Mouse (Mus musculus) megakaryocyte, embryonic 14.5 days (primary cell): Measurements from ENCODE around the gene Ism2. TPM values are rescaled to one million over a fixed set of nuclear protein-coding genes. Genes with fewer than 3 reads are reported as not detected.
A peak's percentile ranks its signal among the peaks of the same experiment; 100 is the strongest.

Source experiments
- H3K27me3 ChIP-seq: replicated peaks from 2 replicates; pipeline ENCODE3; 2012; ENCODE audit warnings: inconsistent platforms
- H3K36me3 ChIP-seq: replicated peaks from 2 replicates; pipeline ENCODE3; 2012; ENCODE audit warnings: low read length, inconsistent platforms, mixed read lengths
- H3K4me1 ChIP-seq: 2 replicates; pipeline ENCODE4 v1.6.1; 2012; ENCODE audit warnings: inconsistent platforms
- H3K4me3 ChIP-seq: replicated peaks from 2 replicates; pipeline ENCODE3; 2012; ENCODE audit warnings: moderate library complexity, mild to moderate bottlenecking, inconsistent platforms
- H3K9me3 ChIP-seq: 2 replicates; pipeline ENCODE4 v1.6.1; 2012; ENCODE audit warnings: inconsistent platforms
- FLI1 ChIP-seq: IDR thresholded peaks from 2 replicates; pipeline ENCODE4 v1.6.1; 2012; ENCODE audit warnings: low read length, inconsistent platforms, mixed read lengths
- GATA1 ChIP-seq: IDR thresholded peaks from 3 replicates; pipeline ENCODE4 v1.6.1; 2012; ENCODE audit warnings: mixed read lengths, low read length, inconsistent platforms, borderline replicate concordance
- polyA plus RNA-seq: library from polyadenylated mRNA; stranded (reverse); fragments of >175 nt; gene quantifications from 2 replicates; pipeline ENCODE4 v1.2.3, GENCODE M21; 2012; ENCODE audit warnings: low replicate concordance; ENCODE audit not compliant: insufficient read depth

The Ism2 gene
- 0.04 TPM in 1 of 2 replicates, not detected in the other for polyA plus RNA-seq

- peak within 1 kb of the TSS; percentile 92 for H3K4me3 ChIP-seq
- TF ChIP-seq GATA1 = no peak
- TF ChIP-seq FLI1 = no peak
These were observed at the start of gene Ism2 for GRCm38 (mm10) chr12:87299657-87300440. Gene Ism2 (minus strand): TSS chr12:87299705.

GRCm38 (mm10) chr12:87348029-87348428, 48.5 kb upstream of the Ism2 start:
- Histone ChIP-seq H3K27me3 (no peaks in the 10 kb centered on the region), H3K36me3 (peaks cover 66% of the 10 kb centered on the region)
- TF ChIP-seq GATA1 = no peak
- no peak for TF ChIP-seq FLI1

More at GRCm38 (mm10) chr12:87299657-87300440, at the start of gene Ism2:
- no peaks in the 10 kb centered on the region for H3K36me3 ChIP-seq
- peaks cover 45% of the 10 kb centered on the region for H3K27me3 ChIP-seq
- H3K4me1 ChIP-seq = peaks cover 22% of the 10 kb centered on the region
- no peaks in the 10 kb centered on the region for H3K9me3 ChIP-seq

GRCm38 (mm10) chr12:87347511-87347910, 48.0 kb upstream of the Ism2 start:
- Histone ChIP-seq H3K4me3 (no peak overlapping the region), H3K4me1 (peaks cover 27% of the 10 kb centered on the region), H3K27me3 (no peaks in the 10 kb centered on the region), H3K9me3 (no peaks in the 10 kb centered on the region), H3K36me3 (peaks cover 70% of the 10 kb centered on the region)
- TF ChIP-seq GATA1 = no peak
- TF ChIP-seq FLI1 = no peak

More at GRCm38 (mm10) chr12:87348029-87348428, 48.5 kb upstream of the Ism2 start:
- peaks cover 29% of the 10 kb centered on the region for H3K4me1 ChIP-seq
- peak overlapping the region; percentile 19 for H3K4me3 ChIP-seq
- H3K9me3 ChIP-seq = no peaks in the 10 kb centered on the region

GRCm38 (mm10) chr12:87343084-87343605, 43.6 kb upstream of the Ism2 start:
- H3K27me3 ChIP-seq = no peaks in the 10 kb centered on the region
- no peaks in the 10 kb centered on the region for H3K9me3 ChIP-seq
- no peak for TF ChIP-seq FLI1
- H3K36me3 ChIP-seq = peaks cover 84% of the 10 kb centered on the region
- H3K4me3 ChIP-seq = no peak overlapping the region
- H3K4me1 ChIP-seq = peaks cover 14% of the 10 kb centered on the region

- H3K27me3 ChIP-seq = no peaks in the 10 kb centered on the region
- H3K4me3 ChIP-seq = no peak overlapping the region
- H3K4me1 ChIP-seq = peaks cover 11% of the 10 kb centered on the region
- H3K9me3 ChIP-seq = no peaks in the 10 kb centered on the region
- H3K36me3 ChIP-seq = peaks cover 85% of the 10 kb centered on the region
- no peak for TF ChIP-seq FLI1
- no peak for TF ChIP-seq GATA1
These were observed 38.6 kb upstream of the Ism2 start for GRCm38 (mm10) chr12:87338082-87338481.

GRCm38 (mm10) chr12:87334886-87335285, 35.4 kb upstream of the Ism2 start:
- H3K27me3 ChIP-seq = no peaks in the 10 kb centered on the region
- H3K36me3 ChIP-seq = peaks cover 71% of the 10 kb centered on the region

GRCm38 (mm10) chr12:87333794-87334193, 34.3 kb upstream of the Ism2 start:
- H3K9me3 ChIP-seq = no peaks in the 10 kb centered on the region
- H3K4me1 ChIP-seq = peaks cover 54% of the 10 kb centered on the region
- peaks cover 69% of the 10 kb centered on the region for H3K36me3 ChIP-seq
- TF ChIP-seq GATA1 (no peak), FLI1 (no peak)
- H3K27me3 ChIP-seq = no peaks in the 10 kb centered on the region
- H3K4me3 ChIP-seq = no peak overlapping the region

More at GRCm38 (mm10) chr12:87334886-87335285, 35.4 kb upstream of the Ism2 start:
- H3K4me3 ChIP-seq = no peak overlapping the region
- no peak for TF ChIP-seq GATA1
- no peak for TF ChIP-seq FLI1
- H3K4me1 ChIP-seq = peaks cover 43% of the 10 kb centered on the region
- H3K9me3 ChIP-seq = no peaks in the 10 kb centered on the region

- Histone ChIP-seq H3K36me3 (peaks cover 65% of the 10 kb centered on the region), H3K4me3 (no peak overlapping the region), H3K4me1 (peaks cover 62% of the 10 kb centered on the region), H3K9me3 (no peaks in the 10 kb centered on the region), H3K27me3 (no peaks in the 10 kb centered on the region)
- TF ChIP-seq GATA1 (no peak), FLI1 (no peak)
These were observed 33.0 kb upstream of the Ism2 start for GRCm38 (mm10) chr12:87332511-87332910.

- Histone ChIP-seq H3K4me1 (peaks cover 68% of the 10 kb centered on the region), H3K36me3 (peaks cover 62% of the 10 kb centered on the region), H3K4me3 (peak overlapping the region; percentile 62), H3K9me3 (no peaks in the 10 kb centered on the region), H3K27me3 (no peaks in the 10 kb centered on the region)
- TF ChIP-seq FLI1 (no peak), GATA1 (no peak)
These were observed 32.4 kb upstream of the Ism2 start for GRCm38 (mm10) chr12:87331908-87332307.

- H3K36me3 ChIP-seq = peaks cover 65% of the 10 kb centered on the region
- TF ChIP-seq GATA1 = no peak
- no peak for TF ChIP-seq FLI1
- no peaks in the 10 kb centered on the region for H3K27me3 ChIP-seq
- H3K9me3 ChIP-seq = no peaks in the 10 kb centered on the region
- H3K4me3 ChIP-seq = peak overlapping the region; percentile 56
- H3K4me1 ChIP-seq = peaks cover 76% of the 10 kb centered on the region
These were observed 31.6 kb upstream of the Ism2 start for GRCm38 (mm10) chr12:87331053-87331456.
